Mouse (Mus musculus) MEL (cell line): ENCODE measurements around the gene Mpp3.

Experiments
- CTCF ChIP-seq, 3 experiments: IDR thresholded peaks in 2 of 3; conservative IDR thresholded peaks in 1 of 3; 2 replicates each; pipeline ENCODE4 v1.5.1; 2011 to 2012; ENCODE audit warnings: low read length in 3 of 3, low read depth in 2 of 3, mild to moderate bottlenecking in 2 of 3, improper control_type of control experiment in 1 of 3, inconsistent platforms in 1 of 3, mixed read lengths in 1 of 3, moderate library complexity in 1 of 3; ENCODE audit not compliant: control insufficient read depth in 1 of 3, insufficient read depth in 1 of 3, poor library complexity in 1 of 3, severe bottlenecking in 1 of 3
- POLR2A ChIP-seq, 2 experiments: IDR thresholded peaks; 2 replicates each; pipeline ENCODE4 v1.6.1; 2011 to 2012; ENCODE audit warnings: low read length in 2 of 2, mild to moderate bottlenecking in 2 of 2, control low read depth in 1 of 2, improper control_type of control experiment in 1 of 2, low read depth in 1 of 2, moderate library complexity in 1 of 2; ENCODE audit not compliant: control insufficient read depth in 1 of 2, insufficient read depth in 1 of 2, poor library complexity in 1 of 2
- TAL1 ChIP-seq: IDR thresholded peaks from 2 replicates; pipeline ENCODE4 v1.6.1; 2012; ENCODE audit warnings: mild to moderate bottlenecking, inconsistent platforms, low read length, moderate library complexity, mixed read lengths
- ZNF384 ChIP-seq: IDR thresholded peaks from 2 replicates; pipeline ENCODE4 v1.6.1; 2012; ENCODE audit warnings: low read depth, mild to moderate bottlenecking, inconsistent platforms, low read length, improper control_type of control experiment

- TF ChIP-seq POLR2A (IDR thresholded peaks at IDR 0.05; ENCODE audit: control insufficient read depth in 1 of 2, insufficient read depth in 1 of 2, low read depth in 1 of 2, low read length in 2 of 2, poor library complexity in 1 of 2) (no peak), TAL1 (no peak), ZNF384 (no peak), CTCF (IDR thresholded peaks at IDR 0.05 in 2 of 3, conservative IDR thresholded peaks at IDR 0.05 in 1 of 3; ENCODE audit: control insufficient read depth in 1 of 3, insufficient read depth in 1 of 3, low read depth in 2 of 3, low read length in 3 of 3, poor library complexity in 1 of 3, severe bottlenecking in 1 of 3) (no peak)
Measured at GRCm38 (mm10) chr11:101972097-101972496, 56.2 kb downstream of the Mpp3 start.
